Mouse (Mus musculus): ENCODE data around the gene Trarg1.
"Not testable (repeated sequence)": the region's sequence is repeated elsewhere in the genome, so short reads cannot be mapped to it uniquely, and the experiment has no call there.

Gene Trarg1

GRCm38 (mm10) chr11:76679508-76679907, at the start of gene Trarg1:
Gene Trarg1 (plus strand): TSS chr11:76679808.
- DNase-seq, result not testable (repeated sequence)

- DNase-seq, result no peak
Observed at GRCm38 (mm10) chr11:76630023-76630422, 49.6 kb upstream of the Trarg1 start.

GRCm38 (mm10) chr11:76630487-76630886, 49.1 kb upstream of the Trarg1 start:
- no peak for DNase-seq

- DNase-seq, result no peak
Observed at GRCm38 (mm10) chr11:76639269-76639985, 40.2 kb upstream of the Trarg1 start.

GRCm38 (mm10) chr11:76640231-76640630, 39.4 kb upstream of the Trarg1 start:
- no peak for DNase-seq

GRCm38 (mm10) chr11:76644257-76644656, 35.4 kb upstream of the Trarg1 start:
- DNase-seq, result no peak

- DNase-seq, result no peak
Observed at GRCm38 (mm10) chr11:76645036-76645435, 34.6 kb upstream of the Trarg1 start.

GRCm38 (mm10) chr11:76645955-76646354, 33.7 kb upstream of the Trarg1 start:
- DNase-seq, result peak; percentile 90

- no peak for DNase-seq
Observed at GRCm38 (mm10) chr11:76647062-76647461, 32.5 kb upstream of the Trarg1 start.

- peak; percentile 79 for DNase-seq
Observed at GRCm38 (mm10) chr11:76647500-76647899, 32.1 kb upstream of the Trarg1 start.

- no peak for DNase-seq
Observed at GRCm38 (mm10) chr11:76650862-76651560, 28.6 kb upstream of the Trarg1 start.

GRCm38 (mm10) chr11:76652838-76653334, 26.7 kb upstream of the Trarg1 start:
- DNase-seq, result no peak

- peak; percentile 55 for DNase-seq
Observed at GRCm38 (mm10) chr11:76655106-76655505, 24.5 kb upstream of the Trarg1 start.

- no peak for DNase-seq
Observed at GRCm38 (mm10) chr11:76657450-76657970, 22.1 kb upstream of the Trarg1 start.

- DNase-seq, result no peak
Observed at GRCm38 (mm10) chr11:76659138-76659930, 20.3 kb upstream of the Trarg1 start.

GRCm38 (mm10) chr11:76661790-76662468, 17.7 kb upstream of the Trarg1 start:
- DNase-seq, result no peak

- no peak for DNase-seq
Observed at GRCm38 (mm10) chr11:76666002-76666649, 13.5 kb upstream of the Trarg1 start.

GRCm38 (mm10) chr11:76667807-76668206, 11.8 kb upstream of the Trarg1 start:
- no peak for DNase-seq

GRCm38 (mm10) chr11:76671871-76672475, 7.6 kb upstream of the Trarg1 start, which contains the start of gene Bhlha9:
Gene Bhlha9 (plus strand): TSS chr11:76672470.
- DNase-seq, result no peak

- no peak for DNase-seq
Observed at GRCm38 (mm10) chr11:76672561-76673384, 6.8 kb upstream of the Trarg1 start.
